Mouse (Mus musculus) testis, postnatal 10 days (tissue): ENCODE measurements around the gene Gbx2.

Experiments
- DNase-seq: peaks from one replicate; pipeline ENCODE4 v3.0.0; 2021; ENCODE audit warnings: low spot score

Gene Gbx2

DNA sequence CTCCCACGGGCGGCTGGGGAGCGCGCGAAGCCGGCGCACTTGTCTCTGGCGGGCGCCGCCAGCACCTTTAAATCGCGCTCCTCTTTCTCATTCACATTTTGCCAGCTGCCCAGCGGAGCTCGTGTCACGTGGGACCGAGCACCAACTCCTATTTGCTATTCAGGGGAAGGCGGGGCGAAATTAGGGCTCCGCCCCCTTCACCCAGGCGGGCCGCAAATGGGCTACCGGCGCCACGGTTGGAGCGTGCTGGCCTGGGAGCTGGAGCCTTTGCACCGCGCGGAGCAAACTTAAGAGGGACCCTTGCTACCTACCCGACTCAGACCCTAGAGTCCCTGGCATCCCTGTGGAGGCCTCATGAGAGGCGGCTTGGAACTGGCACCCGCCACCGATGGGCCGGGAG is at the start of gene Gbx2:
Gene Gbx2, minus strand, starts transcription at position 60 of the 400 bp plus-strand sequence.
- DNase-seq: peak; percentile 71

DNA sequence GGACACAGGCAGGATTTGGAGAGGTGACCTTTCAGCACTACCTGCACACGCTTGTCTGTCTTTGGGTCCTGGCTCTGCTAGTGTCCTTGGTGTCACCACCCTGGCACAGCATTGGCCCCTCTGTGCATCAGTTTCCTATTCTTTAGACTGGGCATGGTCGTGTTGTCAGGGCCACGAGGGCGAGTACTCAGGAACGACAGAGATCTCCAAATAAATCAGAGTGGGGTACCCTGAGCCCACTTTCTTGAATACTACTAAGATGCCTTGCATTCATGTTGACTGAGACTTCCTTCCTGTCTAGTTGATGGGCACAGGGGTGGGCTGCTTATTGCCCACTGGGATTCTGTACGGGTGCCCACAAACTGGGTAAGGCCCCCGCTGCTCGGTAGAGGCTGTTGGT is 46.3 kb upstream of the Gbx2 start:
- no peak for DNase-seq

DNA sequence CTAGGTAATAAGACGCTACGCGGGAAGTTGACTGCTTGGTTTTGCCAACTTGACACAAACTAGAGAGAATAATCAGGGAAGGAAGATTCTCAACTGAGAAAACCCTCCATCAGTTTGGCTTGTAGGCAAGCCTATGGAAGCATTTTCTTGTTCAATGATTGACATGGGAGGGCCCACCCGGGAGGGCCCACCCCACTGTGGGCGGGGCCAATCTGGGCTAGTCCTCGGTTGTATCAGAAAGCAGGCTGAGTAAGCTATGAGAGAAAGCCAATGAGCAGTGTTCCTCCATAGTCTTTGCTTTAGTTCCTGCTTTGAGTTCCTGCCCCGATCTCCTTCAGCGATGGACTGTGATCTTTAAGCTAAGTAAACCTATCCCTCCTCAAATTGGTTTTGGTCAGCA is 45.4 kb upstream of the Gbx2 start:
- no peak for DNase-seq

DNA sequence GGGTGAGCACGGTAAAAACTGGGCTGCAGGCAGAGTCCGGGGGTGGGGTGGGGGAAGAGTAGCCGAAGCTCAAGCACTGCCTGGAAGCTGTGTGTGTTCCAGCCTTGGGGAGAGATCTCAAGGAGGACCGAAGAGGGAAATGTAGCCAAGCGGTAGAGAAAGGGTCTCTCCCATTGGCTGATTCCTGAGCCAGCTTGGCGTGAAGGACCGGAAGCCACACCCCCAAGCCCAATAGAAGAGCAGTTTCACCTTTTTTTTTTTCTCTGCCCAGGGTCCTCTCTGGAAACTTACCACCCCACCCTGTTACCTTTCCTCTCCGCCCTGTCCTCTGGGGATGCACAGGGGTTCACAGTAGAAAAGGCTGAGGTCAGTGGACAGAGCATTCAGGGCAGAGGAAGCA is 43.6 kb upstream of the Gbx2 start:
- no peak for DNase-seq

DNA sequence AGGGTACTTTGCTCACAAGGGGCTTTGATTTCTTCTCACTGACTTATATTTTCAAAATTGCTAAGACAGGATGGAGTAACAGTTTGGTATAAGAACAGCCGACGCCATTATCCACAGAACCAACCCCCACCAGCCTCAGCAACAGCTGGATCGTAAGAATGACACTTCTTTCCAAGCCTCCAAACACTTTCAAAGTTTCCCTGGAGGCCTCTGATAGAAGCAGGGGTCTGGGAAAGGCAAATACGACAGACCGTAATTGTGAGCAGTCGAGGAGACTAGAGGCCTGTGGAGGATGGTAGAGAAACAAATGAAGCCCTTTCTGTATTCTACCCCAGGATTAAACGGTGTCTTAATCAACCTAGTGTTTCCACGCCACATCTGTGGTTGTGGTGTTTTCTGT is 40.9 kb upstream of the Gbx2 start:
- no peak for DNase-seq

DNA sequence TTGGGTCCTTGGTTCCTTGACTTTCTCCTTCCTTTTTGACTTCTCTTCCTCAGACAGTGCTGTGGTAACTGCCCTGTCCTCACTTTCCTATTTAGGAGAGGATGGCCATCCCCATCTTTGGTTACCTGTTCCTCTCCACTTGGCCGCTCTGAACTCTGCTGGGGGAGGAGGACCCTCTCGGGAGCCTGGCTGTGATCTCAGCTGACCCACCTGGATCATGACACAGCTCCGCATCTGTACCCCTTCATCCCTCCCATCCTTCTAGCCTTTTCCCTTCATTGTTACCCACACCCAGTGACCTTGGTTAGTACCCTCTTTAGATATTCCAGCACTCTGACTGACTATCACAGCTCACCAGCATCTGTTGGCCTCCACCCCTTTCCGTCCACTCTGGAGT is 38.7 kb upstream of the Gbx2 start:
- DNase-seq: no peak

DNA sequence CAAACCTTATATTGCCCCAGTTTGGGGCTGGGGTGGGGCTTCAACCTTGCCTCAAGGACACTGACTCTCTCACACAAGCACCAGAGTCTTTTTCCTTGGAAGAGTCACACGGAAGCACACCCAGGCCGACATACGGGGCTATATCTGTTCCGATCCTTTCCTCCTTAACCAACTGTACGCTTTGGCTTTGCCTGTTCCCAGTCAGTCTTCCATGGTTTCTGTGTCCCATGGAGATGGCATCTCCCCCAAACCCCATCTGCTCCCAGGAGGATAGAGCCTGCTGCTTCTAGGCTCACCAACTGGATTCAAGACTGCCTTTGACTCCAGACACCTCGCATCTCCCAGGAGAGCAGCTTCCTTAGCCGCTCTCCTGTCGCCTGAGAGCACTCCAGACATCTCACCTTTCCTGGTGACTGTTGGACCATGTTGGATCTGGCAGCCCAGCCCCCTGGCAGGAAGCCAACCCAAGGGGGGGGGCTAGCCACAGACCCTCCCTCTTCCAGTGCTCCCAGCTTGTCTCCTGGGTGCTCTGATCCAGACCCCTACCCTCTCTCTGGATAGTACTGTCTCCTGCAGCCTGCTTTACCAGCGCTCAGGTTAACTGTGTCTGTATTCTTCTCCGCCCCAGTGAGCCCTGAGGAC is 38.2 kb upstream of the Gbx2 start:
- DNase-seq: peak; percentile 54

DNA sequence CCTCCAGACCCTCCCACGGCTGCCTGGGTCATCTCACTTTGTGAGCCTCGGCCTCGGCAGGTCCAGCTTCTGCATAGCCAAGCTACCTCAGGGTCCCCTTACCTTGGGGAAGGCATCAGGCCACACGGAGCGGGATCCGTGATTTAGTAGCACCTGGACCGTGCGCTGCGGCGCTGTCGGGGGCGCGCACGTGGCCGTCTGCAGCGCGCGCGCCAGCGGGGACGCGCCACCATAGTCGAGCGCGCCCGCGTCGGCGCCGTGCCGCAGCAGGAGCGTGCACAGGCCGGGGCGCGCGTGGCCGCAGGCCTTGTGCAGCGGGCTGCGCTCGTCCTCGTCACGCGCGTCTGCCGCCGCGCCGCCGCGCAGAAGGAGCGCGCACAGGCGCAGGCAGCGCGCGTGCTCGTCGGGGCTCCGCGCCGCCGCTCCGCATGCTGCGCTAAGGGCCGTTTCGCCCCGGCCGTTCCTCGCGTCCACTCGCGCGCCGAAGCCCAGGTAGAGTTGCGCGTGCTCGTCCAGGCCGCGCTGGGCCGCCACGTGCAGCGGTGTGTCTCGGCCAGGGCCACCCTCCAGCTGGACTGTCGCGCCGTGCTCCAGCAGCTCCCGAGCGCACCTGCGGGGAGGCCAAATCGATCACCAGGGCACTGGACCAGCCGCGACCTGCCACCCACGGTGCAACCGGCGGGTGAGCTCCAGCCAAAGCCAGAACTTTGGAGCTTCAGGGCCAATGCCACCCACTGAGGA is 37.3 kb upstream of the Gbx2 start:
- DNase-seq: no peak

DNA sequence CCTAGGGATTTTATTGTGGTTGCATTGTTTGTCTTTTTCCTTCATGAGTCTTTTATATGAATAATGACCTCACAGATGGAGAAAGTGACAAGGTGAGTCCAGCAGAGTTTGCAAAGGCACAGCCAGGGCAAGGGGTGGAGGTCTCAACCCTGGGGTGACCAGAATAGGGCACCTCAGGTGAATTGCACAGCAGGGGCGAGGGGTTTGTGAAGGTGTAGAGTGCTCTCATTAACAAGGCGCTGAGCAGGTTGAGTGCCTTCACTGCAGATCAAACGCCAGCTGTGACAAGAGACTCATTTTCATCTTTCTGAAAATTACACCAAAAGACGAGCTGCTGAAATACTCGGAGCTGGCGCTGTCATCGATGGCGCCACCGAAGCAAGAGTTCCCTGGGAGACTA is 36.6 kb upstream of the Gbx2 start:
- DNase-seq: no peak

DNA sequence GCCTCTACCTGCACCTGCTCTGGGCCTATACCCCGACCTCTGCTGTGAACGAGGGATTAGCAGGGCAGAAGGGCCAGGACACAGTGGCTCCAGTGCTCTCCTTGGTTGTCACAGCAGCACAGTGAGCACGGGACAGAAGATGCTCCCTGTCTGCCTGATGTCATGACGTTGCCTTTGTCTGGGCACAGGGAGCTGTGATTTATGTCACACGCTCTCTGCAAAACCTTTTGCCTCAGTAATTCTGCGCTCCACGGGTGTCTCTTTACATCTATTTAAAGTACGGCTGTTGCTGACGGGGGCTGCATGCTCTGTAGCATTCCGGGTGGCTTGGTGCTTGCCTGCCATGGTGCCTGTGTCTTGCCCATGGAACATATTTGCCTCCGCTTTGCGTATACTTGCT is 33.4 kb upstream of the Gbx2 start:
- no peak for DNase-seq

DNA sequence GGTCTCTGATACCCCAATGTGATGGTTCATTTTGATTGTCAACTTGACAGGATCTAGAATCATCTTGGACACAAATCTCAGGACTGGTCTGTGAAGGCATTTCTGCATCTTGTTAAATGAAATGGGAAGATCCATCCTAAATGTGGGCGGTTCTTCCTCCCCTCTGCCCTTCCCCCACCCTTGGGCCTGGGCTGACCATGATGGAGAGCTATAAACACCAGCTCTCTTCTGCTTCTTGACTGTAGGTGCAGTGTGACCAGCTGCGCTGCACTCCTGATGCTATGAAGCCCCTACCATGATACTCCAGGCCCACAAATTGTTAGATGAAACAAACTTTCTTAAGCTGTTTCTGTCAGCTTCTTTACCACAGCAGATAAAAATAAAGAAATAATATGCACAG is 32.3 kb upstream of the Gbx2 start:
- DNase-seq: no peak

DNA sequence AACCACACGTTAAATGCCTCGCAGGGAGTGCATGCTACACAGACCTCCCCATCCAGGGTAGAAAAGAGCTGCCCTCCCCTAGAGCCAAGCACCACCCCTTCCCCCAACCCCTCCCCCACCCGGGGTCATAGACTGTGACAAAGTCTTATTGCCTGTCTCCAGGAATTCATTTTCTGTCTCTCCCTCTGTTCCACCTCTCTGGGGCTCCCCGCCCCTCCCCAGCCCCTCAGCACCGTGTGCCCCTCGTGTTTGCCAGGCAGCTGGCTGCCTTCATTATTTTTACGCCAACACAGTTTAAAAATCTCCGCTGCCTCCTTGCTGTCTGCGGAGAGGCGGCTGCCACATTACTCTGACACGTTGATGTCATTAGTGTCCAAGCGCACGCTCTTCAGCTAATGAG is 31.1 kb upstream of the Gbx2 start:
- DNase-seq: no peak

DNA sequence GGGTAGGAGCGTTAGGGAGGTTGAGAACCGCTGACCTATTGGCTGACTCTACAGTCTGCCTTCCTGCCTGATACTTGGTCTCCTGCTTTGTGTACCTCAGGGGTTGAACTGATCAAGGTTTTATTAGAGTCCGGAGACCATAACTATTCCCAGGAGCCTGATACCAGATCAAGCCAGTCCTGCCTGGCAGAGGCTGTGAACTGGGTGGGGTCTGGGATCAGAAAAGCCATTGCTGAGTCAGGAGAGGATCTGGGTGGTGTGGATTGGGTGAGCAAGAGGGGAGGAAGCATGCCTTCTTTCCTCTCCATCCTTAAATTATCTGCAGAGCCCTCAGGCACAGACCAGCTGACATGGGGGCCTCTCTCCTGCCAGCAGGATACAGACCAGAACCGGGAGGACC is 28.4 kb upstream of the Gbx2 start:
- no peak for DNase-seq

DNA sequence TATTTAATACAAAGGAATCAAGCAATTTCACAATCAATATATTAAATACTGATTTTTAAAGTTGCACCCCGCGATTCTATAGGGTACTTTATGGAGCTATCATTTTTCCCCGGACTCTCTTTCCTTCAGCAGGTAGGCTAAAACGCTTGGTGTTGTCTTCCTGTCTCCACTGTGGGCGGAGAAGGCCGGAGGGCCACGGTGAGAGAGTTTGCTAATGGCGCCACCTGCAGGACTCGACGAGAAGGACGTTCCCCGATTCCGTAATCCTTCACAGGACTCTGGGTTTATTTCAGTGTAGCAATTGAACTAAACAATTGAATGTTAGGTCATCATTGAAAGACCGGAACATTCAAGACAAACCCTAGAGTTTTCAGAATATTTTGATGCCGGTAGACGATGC is 12.2 kb upstream of the Gbx2 start:
- peak; percentile 89 for DNase-seq

DNA sequence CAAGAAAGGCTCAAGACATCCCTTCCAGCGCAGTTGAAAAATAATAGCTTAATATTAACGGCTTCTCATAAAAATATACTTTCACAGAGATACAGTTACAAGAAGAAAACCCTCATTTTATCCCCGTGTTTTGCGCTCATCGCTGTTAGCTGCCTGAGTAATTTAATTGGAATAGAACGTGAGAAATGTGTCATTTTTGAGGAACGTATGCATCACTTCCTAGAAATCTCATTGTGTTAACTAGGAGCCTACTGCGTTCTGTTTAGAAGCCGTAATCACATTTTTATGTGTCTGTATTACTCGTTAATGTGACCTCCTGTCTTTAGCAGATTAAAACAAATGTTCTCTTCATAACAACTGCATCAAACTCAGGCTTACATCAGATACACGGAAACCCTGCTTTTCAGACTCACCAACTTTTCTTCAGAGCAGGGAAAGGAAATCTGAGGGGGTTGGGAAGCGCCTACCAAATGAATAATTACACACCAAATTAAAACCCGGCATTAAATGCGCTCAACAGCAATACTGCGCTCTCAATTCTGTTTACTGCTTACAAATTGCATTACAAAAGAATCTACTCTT is 11.5 kb upstream of the Gbx2 start:
- DNase-seq: no peak

DNA sequence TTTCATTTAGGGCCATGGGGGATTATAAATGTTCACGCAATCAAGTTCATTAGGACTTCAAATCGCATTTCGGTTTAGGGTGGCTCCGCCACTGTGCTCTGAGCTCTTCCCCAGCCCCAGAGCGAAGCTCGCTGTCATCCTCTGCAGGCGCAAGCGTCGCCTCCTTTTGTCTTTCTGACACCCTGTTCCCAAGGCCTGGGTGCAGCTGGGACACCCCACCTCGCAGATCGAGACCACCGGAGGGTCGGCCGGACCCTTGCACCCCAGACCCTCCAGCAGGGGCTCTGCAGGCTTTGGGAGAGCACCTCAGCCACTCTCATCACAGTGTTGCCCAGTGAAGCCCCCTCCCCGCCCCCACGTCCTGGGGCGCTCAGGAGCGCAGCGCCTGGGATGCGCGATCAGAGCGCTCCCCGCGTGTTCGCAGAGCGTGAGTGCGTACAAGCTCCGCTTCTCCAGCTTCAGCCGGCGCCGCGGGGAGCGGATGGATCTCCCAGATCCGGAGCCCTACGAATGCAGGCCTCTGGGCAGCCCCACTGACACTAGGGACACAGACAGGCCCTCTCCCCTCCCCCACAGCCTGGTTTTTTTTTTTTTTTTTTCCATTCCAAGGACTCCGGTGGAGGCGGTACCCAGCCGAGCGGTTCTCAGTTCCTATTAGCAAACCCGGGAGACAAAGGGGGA is 10.9 kb upstream of the Gbx2 start:
- DNase-seq: no peak

DNA sequence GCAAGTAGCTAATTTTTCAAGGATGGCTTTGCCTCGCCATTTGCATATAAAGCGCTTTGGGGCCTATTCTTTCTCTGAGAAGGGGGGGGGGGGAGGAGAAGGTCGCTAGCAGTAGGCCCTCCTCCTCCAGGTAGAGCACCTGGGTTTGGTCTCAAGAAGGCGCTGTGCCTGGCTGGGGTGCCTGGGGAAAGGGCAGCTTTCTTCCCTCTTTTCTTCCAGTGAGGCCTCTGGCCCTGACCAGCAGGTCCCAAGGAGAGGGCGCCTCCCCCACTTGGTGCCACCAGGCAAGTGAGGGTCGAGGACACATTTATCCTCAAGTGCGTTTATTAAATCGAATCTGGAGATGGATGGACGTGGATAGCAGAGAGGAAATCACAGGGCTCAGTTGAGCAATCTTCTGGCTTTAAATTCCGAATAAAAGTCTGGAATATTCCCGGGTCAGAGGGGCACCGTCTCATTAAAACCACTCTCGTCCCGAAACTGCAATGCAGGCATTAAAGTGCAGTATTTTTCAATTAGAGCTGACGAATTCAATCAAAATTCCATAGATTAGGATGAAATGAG is 10.1 kb upstream of the Gbx2 start:
- DNase-seq: no peak

DNA sequence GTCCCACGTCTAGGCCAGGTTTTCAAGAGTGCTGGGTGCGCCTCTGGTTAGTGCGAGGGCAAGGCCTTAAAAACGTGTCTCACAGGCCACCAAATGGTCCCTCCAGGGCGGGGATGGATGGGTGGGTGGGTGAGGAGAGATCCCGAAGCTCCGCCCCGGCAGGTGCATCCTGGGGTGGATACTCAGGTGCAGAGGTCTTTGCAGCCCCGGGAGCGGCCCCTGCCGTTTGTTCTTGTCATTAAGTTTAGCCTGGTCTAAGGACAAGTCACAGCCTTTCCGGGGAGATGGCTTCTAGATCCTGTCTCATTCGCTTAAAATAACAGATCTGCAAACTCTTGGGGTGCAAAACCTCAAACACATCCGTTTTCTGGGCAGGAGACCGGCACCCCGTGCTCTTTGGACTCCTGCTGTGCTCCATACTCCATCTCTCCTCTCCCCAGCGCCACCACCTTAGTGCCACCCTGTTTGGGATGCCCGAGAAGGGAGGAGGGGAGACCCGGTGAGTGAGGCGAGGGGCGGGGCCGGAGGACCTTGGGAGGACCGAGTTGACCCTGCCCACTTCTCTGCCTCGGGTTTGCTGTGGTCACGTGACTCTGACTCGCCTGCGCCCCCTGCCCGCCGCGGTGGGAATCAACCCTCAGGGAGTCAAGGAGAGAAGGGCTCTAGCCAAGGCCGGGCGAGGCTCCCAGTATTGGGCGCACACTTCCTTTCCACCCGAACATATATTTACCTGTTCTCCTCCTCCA is 9.2 kb upstream of the Gbx2 start:
- DNase-seq: peak; percentile 95

DNA sequence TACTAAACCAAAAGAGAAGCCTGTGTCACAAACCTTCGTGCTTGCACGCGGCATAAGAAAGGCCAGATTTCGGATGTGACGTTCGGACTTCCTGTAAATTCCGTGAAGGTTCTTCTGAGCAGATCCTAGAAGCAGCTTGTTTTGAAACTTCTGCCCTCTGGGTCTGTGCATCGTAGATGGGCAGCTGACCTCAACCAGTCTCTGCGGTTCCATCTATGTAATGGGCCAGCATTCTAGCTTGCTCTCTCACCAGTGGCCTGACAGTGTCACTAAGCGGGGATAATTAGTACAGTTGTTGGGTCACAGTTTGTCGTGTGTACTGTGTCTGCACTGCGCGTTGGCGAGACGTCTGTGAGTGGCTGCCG is 8.6 kb upstream of the Gbx2 start:
- DNase-seq: no peak

DNA sequence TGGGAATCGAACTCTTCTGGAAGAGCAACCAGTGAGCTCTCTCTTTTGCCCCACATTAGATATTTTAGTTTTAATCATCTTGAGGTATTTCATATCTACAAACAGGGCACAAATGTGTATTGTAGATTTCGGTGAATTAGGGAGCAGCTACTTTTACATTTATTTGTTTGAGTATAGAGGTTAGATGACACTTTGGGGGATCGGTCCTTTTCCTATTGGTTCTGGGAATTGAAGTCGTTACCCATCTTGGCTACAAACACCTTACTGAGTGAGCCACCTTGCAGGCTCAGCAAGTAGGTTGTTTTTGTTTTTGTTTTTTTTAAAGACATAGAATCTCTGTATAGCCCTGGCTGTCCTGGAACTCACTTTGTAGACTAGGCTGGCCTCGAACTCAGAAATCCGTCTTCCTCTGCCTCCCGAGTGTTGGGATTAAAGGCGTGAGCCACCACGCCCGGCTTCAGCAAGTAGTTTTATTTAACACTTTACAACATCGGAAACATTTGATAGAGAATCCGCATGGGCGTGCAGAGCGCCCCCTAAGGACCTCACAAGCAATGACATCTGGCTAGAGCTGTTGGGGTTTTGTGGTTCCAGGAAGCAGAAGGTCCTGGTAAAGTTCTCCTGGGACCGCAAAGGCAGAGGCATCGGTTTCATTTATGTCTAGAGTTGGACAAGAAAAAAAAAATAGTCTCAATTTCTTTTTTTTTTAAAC is 8.1 kb upstream of the Gbx2 start:
- DNase-seq: no peak
